Mouse (Mus musculus): Measurements from ENCODE around the gene Ctnnd1.
"Not testable (repeated sequence)": the region's sequence is repeated elsewhere in the genome, so short reads cannot be mapped to it uniquely, and the experiment has no call there.

GRCm38 (mm10) chr2:84671535-84671934 is 21.0 kb upstream of the Ctnnd1 start:
- not testable (repeated sequence) for TF ChIP-seq GATA1 (IDR thresholded peaks at IDR 0.05; ENCODE audit: borderline replicate concordance, low read length); FLI1 (IDR thresholded peaks at IDR 0.05; ENCODE audit: low read length)

Measured in megakaryocyte, embryonic 14.5 days (primary cell).